Mouse (Mus musculus): ENCODE results near the gene Wdr46.
"Not testable (repeated sequence)": the region's sequence is repeated elsewhere in the genome, so short reads cannot be mapped to it uniquely, and the experiment has no call there.

Gene Wdr46

DNA sequence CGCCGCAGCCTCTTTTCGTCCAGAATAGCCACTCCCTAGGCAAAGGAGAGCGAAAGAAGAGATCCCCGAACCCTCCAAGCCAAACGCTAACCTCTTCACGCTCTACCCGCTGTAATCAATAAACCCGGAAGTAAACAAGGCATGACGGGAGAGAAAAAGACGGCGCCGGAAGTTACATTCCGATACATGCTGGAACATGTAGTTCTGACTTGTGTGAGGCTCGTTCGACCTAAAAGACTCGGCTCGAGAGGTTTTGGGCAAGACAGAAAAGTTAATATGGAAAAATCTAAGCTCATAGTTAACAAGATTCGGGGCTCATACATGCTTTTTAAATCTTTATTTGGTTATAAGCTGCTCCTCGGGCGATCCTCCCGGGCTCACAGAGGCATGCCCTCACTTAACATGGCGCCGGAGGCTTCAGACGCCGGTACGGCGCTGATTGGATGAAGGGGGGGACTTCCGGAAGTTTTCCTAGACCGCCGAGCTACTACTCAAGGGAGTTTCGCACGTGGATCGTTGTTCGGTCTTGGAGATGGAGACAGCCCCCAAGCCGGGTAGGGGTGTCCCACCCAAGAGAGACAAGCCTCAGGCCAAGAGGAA lies at the start of gene Wdr46, which contains the start of gene Pfdn6:
TSS of gene Wdr46 (plus strand) at position 455 of the 600 bp plus-strand sequence.
TSS of gene Pfdn6 (minus strand) at position 138 of the 600 bp plus-strand sequence.
- DNase-seq = peak; percentile 89

DNA sequence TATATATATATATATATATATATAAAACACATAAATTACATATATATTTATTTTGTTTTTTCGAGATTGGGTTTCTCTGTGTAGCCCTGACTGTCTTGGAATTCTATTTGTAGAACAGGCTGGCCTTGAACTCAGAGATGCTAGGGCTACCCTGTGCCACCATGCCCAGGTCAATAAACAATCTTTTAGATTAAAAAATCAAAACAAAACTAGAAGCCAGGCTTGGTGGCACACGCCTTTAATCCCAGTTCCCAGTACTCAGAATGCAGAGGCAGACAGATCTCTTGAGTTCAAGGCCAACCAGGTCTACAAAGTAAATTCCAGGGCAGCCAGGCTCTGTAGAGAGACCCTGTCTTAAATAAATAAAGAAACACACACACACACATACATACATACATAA lies 49.1 kb upstream of the Wdr46 start:
- no peak for DNase-seq

- not testable (repeated sequence) for DNase-seq
These were observed 48.6 kb upstream of the Wdr46 start for GRCm38 (mm10) chr17:33891892-33892291.

DNA sequence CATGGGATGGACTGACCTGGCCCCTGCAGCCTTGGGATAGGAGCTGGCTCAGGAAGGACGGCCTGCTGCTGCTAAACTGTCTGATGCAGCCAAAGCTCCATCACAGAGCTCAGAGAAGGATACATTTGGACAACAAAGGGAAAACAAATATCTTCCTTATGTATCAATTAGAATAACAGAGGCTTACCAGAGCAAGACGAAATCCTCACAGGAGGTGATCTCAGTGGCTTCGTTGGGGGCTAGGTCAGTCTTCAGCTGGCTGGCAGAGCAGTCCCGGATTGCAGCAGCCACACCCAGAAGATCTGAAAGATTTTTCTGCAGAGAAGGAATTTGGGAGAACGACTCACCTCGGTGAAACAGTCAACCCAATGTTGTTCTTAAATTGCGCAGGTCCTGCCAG lies 48.0 kb upstream of the Wdr46 start:
- no peak for DNase-seq

DNA sequence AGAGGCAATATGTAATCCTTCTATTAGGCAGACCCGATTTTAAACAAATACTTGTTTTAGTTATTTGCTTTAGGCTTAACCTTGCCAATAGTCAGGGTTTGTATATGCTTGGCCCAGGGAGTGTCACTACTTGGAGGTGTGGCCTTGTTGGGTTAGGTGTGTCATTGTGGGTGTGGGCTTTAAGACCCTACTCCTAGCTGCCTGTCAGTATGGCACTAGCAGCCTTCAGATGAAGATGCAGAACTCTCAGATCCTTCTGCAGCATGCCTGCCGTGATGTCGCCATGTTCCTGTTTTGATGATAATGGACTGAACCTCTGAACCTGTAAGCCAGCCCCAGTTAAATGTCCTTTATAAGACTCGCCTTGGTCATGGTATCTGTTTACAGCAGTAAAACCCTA lies 47.4 kb upstream of the Wdr46 start:
- DNase-seq = not testable (repeated sequence)

DNA sequence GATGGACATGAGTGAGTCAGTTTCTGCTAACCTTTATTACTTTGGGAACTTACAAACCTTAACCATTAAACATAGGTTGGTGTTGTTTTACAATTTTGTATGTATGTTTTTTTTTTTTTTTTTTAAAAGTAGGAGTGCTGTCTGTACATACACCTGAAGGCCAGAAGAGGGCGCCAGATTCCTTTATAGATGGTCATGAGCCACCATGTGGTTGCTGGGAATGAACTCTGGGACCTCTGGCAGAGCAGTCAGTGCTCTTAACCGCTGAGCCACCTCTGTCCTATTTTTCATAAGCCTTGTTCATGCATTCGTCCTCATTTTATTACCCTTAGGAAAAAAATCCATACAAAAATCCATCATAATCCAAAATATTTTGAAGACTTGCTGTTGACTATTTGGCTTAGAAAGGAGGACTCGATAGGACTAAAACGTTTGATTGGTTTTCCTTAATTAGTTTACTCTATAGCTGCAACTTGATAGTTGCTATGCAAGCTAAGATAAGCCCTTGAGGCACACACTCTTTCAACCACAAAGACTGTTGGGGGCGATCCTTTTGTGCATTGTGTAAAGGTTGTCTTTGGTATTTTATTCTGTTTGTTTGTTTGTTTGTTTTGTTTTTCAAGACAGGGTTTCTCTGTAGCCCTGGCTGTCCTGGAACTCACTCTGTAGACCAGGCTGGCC lies 43.2 kb upstream of the Wdr46 start:
- DNase-seq = peak; percentile 37

GRCm38 (mm10) chr17:33898193-33898592 lies 42.3 kb upstream of the Wdr46 start:
- DNase-seq = not testable (repeated sequence)

DNA sequence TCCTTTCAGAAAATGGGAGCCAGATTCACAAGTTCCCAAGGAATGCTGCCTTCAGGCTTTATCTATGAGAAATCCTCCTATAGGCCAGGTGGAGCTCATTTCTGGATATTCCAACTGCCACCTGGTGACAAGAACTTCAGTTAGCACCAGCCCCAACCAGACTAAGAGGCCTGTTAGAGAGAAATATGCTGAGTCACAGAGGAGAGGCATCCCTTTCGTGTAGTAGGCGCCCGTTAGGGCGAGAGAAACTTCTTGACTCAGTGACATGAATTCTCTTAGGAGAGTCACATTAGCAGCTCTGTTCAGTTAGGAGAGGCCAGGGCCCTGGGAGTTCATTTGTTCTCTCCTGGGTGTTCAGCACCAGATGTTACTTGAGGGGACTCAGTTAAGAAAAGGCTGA lies 40.8 kb upstream of the Wdr46 start:
- DNase-seq = no peak

DNA sequence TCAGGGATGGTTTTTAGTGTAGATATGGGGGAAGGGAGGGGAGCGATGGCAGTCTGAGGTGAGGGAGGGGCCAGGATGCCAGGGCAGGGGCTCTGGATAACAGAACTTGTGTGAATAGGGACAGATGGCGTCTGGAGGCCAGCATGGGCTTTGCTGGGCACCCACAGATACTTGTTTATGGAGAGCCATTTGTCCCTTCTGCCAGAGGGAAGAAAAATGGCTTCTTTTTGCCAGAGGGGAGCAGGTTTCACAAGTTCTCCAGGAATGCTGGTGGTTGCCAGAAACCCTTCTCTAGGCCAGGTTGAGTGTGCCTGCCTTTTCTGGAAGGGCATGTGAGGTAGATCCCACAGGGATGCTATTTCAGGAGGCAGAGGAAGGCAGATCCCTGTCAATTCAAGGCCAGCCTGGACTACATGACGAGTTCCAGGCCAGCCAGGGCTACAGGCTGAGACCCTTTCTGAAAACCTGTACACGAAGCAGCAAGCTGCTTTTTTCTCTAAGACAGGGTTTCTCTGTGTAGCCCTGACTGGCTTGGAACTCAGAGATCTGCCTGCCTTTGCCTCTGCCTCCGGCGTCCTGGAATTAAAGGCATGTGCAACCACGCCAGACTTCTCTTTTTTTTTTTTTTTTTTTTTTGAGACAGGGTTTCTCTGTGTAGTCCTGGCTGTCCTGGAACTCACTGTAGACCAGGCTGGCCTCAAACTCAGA lies 40.0 kb upstream of the Wdr46 start:
- DNase-seq = no peak

DNA sequence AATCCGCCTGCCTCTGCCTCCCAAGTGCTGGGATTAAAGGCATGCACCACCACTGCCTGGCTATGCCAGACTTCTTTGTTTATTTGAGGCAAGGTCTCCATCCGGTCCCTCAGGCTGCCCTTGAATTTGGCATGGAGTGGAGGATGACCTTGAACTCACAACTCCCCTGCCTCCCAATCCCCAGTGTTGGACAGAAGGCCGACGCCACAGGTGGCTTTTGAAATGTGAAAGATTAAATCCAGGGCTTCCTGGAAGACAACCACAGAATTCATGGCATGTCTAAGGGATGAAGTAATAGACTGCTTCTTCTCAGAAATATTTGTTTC lies 39.5 kb upstream of the Wdr46 start:
- DNase-seq = no peak

GRCm38 (mm10) chr17:33901653-33902052 lies 38.8 kb upstream of the Wdr46 start:
- DNase-seq = no peak

DNA sequence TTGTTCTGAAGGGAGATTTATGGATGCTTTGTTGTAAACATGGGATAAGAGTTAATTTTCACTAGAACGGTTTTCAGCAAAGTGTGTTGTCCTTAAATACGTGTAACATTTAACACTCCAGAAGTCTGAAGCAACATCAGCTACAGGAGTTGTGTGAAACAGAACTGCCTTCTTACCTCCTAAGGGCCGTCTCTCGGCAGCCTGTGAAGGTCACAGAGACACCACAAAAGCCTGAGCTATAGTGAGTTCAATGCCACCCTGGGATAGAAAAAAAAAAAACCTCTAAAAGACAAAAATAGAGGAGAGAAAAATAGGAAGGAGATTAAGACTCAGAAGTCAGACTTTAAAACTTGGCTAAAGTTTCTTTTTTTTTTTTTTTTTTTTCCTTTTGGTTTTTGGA lies 38.4 kb upstream of the Wdr46 start:
- DNase-seq = no peak

DNA sequence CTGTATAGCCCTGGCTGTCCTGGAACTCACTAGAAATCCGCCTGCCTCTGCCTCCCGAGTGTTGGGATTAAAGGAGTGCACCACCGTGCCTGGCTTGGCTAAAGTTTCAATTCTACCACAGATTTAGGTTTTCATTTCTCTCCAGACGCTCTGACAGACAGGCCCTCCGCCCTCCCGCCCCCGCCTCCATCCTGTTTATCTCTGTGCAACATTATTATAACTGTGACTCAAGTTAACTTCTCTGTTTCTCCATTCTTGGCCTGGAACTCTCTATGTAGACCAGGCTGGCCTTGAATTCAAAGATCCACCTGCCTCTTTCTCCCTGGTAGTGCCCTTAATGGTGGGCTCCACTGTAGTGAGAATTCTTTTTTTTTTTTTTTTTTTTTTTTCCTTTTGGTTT lies 38.0 kb upstream of the Wdr46 start:
- no peak for DNase-seq

DNA sequence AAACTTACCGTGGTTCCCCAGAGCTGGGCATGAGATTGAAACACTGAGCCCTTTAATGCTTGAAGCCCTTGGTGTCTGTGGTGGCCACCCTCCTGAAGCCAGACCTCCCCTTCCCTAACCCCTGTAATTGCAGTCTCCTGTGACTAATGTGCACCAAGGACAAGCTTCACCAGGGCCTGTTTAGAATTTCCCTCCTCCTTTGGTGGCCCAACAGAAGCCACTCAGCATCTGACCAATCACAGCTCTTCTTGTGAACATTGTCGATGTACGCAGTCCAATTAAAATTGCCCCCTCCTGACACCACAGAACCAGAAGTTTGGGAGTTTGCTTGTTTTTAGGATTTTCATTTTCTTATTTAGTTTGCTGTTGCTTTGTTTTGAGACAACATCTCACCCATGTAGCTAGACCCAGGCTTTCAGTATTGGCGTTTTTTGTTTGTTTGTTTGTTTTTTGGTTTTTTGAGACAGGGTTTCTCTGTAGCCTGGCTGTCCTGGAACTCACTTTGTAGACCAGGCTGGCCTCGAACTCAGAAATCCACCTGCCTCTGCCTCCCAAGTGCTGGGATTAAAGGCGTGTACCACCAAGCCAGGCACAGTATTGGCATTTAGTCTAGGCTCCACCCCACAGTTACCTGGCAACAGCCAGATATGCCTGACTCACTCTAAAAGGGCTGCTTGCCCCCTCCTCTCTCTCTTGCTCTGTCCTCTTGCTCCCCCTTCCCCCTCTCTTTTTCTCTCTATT lies 36.4 kb upstream of the Wdr46 start:
- not testable (repeated sequence) for DNase-seq

DNA sequence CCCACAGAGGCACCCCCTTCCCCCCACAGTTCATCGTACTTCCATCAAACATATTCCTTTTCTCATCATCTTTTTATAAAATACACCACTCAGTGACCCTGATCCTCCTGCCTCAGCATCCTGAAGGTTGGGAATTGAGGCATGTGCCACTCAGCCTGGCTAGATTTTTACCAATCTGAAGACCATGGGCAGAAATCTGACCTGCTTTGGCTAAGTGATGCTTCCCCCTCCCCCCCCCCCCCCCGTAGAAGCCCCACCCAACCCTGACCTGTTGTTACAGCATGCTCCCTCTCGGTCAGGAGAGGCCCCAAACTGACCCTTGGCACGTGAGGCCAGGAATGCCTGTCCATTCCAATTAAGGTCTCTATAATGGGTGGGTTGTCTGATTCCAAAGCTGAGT lies 35.6 kb upstream of the Wdr46 start, which contains the start of gene Platr17:
TSS of gene Platr17 (plus strand) at position 301 of the 400 bp plus-strand sequence.
- DNase-seq = not testable (repeated sequence)

DNA sequence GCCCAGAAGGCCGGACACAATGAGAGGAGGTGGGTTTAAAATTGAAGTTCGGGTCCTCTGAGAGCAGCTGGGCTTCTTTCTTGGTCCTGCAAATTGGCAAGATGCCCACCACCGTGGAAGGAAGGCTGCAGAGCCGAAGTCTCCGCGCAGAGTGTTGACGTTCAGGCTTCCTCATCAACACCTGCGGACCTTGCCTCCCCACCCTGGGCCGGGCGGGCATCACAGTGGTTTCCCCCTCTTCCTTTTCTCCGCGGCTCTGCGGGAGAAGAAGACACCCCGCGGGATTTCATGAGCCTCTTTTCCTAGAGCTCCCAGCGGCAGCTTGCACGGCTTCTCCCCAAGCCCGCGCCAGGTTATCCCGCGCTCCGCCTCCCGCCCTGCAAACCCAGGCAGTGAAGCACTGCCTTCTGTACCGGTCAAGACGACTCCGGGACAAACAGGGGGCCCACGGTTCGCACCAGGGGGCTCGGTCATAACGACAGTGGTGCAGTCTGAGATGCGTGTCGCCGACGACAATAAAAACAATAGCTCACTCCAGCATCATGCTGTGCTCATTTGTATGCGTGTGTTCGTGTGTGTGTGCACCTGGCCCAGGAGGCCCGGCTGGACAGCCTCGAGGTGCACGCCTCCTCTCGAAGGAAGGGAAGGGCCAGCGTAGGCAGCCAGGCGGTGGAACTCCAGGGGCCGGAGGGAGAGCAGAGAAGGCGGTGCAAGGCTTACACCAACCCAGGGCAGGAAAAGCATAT lies 32.0 kb upstream of the Wdr46 start:
- DNase-seq = peak; percentile 65

GRCm38 (mm10) chr17:33909077-33909868 lies 31.2 kb upstream of the Wdr46 start, which contains the start of gene Daxx:
Gene Daxx (plus strand): TSS chr17:33909414.
- peak; percentile 99 for DNase-seq

GRCm38 (mm10) chr17:33909869-33910250 lies 30.6 kb upstream of the Wdr46 start:
- DNase-seq = peak; percentile 52

DNA sequence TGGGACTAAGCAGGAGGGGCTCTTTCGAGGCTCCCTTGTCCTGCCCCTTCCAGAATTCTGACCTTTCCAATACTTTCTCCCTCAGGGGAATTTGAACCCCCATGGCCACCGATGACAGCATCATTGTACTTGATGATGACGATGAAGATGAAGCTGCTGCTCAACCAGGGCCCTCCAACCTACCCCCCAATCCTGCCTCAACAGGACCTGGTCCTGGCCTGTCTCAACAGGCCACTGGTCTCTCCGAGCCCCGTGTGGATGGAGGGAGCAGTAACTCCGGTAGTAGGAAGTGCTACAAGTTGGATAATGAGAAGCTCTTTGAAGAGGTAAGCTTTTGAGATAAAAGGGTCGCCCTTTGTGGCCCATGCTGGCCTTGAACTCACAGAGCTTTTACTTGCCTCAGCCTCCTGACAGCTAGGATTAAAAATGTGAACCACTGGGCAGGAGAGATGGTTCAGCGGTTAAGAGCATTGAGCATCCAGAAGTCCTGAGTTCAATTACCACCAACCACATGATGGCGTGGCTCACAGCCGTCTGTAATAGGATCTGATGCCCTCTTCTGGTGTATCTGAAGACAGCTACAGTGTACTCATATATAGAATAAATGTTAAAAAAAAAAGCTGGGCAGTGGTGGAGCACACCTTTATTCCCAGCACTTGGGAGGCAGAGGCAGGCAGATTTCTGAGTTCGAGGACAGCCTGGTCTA lies 30.0 kb upstream of the Wdr46 start:
- DNase-seq = no peak

DNA sequence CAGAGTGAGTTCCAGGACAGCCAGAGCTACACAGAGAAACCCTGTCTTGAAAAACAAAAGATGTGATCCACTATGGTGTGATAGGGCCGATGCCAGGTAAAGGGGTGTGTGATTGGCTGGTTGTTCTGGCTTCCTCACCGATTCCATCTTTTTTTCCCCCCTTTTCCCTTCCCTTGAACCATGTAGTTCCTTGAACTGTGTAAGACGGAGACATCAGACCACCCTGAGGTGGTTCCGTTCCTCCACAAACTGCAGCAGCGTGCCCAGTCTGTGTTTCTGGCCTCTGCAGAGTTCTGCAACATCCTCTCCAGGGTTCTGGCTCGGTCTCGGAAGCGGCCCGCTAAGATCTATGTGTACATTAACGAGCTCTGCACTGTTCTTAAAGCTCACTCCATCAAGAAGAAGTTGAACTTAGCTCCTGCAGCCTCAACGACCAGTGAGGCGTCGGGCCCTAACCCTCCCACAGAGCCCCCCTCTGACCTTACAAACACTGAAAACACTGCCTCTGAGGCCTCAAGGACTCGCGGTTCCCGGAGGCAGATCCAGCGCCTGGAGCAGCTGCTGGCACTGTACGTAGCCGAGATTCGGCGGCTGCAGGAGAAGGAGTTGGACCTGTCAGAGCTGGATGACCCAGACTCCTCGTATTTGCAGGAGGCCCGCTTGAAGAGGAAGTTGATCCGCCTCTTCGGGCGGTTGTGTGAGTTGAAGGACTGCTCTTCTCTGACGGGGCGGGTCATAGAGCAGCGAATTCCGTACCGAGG lies 29.2 kb upstream of the Wdr46 start:
- no peak for DNase-seq

Measured in kidney, adult 18-20 months (tissue).